21 mouse cellular contexts compared by ENCODE assay signal in the genomic region with DNA sequence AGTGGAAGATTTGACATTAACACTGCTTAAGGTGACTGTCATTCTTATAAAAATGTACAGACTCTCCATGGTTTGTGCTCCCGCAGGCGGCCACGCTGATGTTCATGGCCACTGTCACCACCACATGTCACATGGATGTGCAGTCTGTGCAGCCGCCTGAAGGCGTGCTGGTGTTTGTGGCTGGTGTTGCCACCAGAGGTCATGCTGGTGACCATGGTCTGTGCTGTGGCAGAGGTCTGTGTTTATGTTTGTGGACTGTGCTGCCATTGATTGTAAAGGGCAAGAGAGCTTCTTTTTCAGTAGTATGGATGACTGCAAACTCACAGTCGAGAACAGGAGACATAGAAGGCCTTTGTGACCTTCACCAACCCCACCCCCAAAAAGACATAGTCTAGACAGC.
"Had no signal": no experiment of that assay in that cellular context is flagged by ENCODE, and none has a peak within 500 bp of the region (broad histone marks: within the 10 kb centered on the region; RNA-seq: fewer than 3 reads in every experiment).

No protein-coding gene starts in this region.

- H3K4me3 ChIP-seq: kidney, embryonic 15.5 days; left cerebral cortex, adult 2 months; liver, embryonic 13.5 days; lung, embryonic 15.5 days; neural tube, embryonic 12.5 days; neural tube, embryonic 15.5 days; stomach, embryonic 15.5 days had no signal

- H3K27ac ChIP-seq: kidney, embryonic 15.5 days; left cerebral cortex, adult 2 months; liver, embryonic 13.5 days; lung, embryonic 15.5 days; neural tube, embryonic 12.5 days; neural tube, embryonic 15.5 days; stomach, embryonic 15.5 days had no signal

- H3K36me3 ChIP-seq: kidney, embryonic 15.5 days; liver, embryonic 13.5 days; lung, embryonic 15.5 days; neural tube, embryonic 12.5 days; neural tube, embryonic 15.5 days; stomach, embryonic 15.5 days had no signal

- H3K4me2 ChIP-seq: kidney, embryonic 15.5 days; liver, embryonic 13.5 days; lung, embryonic 15.5 days; midbrain, embryonic 11.5 days; neural tube, embryonic 12.5 days; neural tube, embryonic 15.5 days; stomach, embryonic 15.5 days had no signal

- H3K9ac ChIP-seq: kidney, embryonic 15.5 days; liver, embryonic 13.5 days; liver, postnatal 0 days; lung, embryonic 15.5 days; neural tube, embryonic 12.5 days; neural tube, embryonic 15.5 days; stomach, embryonic 15.5 days had no signal

- H3K9me3 ChIP-seq: kidney, embryonic 15.5 days; liver, embryonic 13.5 days; lung, embryonic 15.5 days; neural tube, embryonic 12.5 days; neural tube, embryonic 15.5 days; stomach, embryonic 15.5 days had no signal

- H3K27me3 ChIP-seq: kidney, embryonic 15.5 days; liver, embryonic 13.5 days; lung, embryonic 15.5 days; neural tube, embryonic 12.5 days; neural tube, embryonic 15.5 days; stomach, embryonic 15.5 days had no signal

- DNase-seq: kidney, adult 11 months; kidney, adult 8-10 months; kidney, postnatal 10 days; kidney, postnatal 36 days; layer of hippocampus, postnatal 36 days; liver, embryonic 13.5 days; liver, postnatal 0 days; lung, postnatal 10 days; lung, postnatal 4 days; midbrain, embryonic 14.5 days; right cerebral cortex, adult 18-20 months; right cerebral cortex, postnatal 14 days; right cerebral cortex, postnatal 4 days; thymus, postnatal 25 days had no signal

- H3K4me1 ChIP-seq: kidney, embryonic 15.5 days; lung, embryonic 15.5 days; neural tube, embryonic 12.5 days; stomach, embryonic 15.5 days had no signal

- ATAC-seq: liver, postnatal 0 days had no signal
